Mouse (Mus musculus): ENCODE data around the gene Pdk2. TPM values are rescaled to one million over a fixed set of nuclear protein-coding genes. Genes with fewer than 3 reads are reported as not detected.

The Pdk2 gene
- polyA plus RNA-seq, 2 experiments = 29.6 to 34.9 TPM

DNA sequence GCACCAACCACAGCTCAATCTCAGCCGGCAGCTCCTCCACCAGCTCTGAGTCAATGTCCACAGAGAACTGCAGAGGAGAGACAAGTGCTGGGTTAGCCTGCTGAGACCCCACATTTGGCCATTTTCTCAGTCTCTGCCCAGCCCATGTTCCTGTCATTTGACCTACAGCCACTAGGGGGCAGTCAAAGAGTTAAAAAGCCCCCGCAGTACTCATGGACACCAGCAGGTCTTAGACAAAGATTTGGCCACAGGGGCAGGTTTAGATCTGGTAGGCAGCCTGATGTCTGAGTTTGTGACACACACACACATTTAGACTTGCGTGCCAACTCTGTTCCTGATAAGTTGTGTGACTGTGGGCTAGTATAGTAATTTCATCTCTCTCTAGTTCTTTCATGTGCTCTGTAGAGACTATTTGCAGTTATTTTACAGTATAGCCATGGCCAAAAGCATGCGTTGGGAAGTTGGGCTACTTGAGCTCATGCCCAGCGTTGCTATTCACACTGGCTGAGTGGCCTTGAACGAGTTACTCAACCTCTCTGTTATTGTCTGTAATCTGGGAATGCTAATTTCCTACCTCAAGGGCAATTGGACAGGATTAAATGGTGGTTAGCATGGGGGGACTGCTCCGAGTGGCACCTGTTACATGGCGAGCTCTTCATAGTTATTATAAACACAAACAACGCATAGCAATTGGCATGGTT lies 6.0 kb upstream of the Pdk2 start:
- Histone ChIP-seq H3K36me3 (ENCODE audit: control insufficient read depth, insufficient read depth, low read length) (no peaks in the 10 kb centered on the region), H3K4me1 (ENCODE audit: control insufficient read depth, insufficient read depth, low read length) (no peaks in the 10 kb centered on the region), H3K9ac (ENCODE audit: low read depth, low read length, severe bottlenecking) (no peak overlapping the region), H3K4me2 (replicated peaks; ENCODE audit: low read depth, low read length, severe bottlenecking) (no peak overlapping the region), H3K27ac (replicated peaks; ENCODE audit: low read depth, low read length) (no peak overlapping the region), H3K4me3 (replicated peaks; ENCODE audit: low read length) (no peak overlapping the region), H3K27me3 (ENCODE audit: control insufficient read depth, insufficient read depth, low read length) (no peaks in the 10 kb centered on the region), H3K9me3 (ENCODE audit: control insufficient read depth, low read length) (no peaks in the 10 kb centered on the region)
- 61% methylated on average over 9 of the region's 9 CpGs for WGBS
- DNase-seq (ENCODE audit: low spot score) (peak; percentile 62), ATAC-seq (ENCODE audit: low FRiP score, low read depth) (peak; percentile 64)
- TF ChIP-seq POLR2A (IDR thresholded peaks at IDR 0.05; ENCODE audit: borderline replicate concordance, extremely low read depth, insufficient read depth, insufficient read length) = 0 out of 2 replicates have a peak, but pooled peaks have one; percentile 28

DNA sequence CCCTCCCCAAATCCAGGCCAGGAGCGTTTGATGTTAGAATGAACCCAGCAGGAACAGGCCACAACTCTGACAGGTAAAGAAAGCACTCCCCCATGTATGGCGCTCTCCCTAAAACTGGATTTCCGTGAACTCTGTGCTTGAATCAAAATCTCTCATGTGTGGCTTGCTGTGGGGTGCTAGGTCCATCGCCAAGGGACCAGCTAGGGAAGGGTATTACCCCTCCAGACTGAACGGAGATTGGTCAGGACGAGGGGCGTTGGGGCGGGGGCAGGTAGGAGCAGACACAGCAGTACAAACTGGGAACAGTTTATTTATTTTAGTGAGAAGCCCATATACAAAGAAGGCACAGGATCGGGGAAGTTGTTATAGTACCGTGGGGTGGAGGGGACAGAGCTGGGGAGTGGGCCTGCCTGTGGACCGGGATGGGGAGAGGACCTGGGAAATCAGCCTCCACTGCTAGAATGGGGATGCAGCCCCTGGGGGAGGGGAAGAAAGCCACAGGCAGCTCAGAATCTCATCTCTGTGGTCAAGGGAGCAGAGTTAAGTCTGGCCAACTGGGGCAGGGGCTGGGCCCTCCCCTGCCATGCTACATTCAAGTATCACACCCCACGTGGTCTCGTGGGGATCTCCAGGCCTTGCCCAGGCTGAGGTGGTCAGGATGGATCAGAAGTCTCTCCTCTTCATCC lies 3.2 kb upstream of the Pdk2 start:
- DNase-seq (ENCODE audit: low spot score) (no peak), ATAC-seq (ENCODE audit: low FRiP score, low read depth) (no peak)
- 58% methylated on average over 12 of the region's 13 CpGs for WGBS
- H3K4me1 ChIP-seq (ENCODE audit: control insufficient read depth, insufficient read depth, low read length) = peaks cover 12% of the 10 kb centered on the region
- H3K4me2 ChIP-seq (replicated peaks; ENCODE audit: low read depth, low read length, severe bottlenecking) = no peak overlapping the region
- H3K27ac ChIP-seq (replicated peaks; ENCODE audit: low read depth, low read length) = no peak overlapping the region
- H3K36me3 ChIP-seq (ENCODE audit: control insufficient read depth, insufficient read depth, low read length) = no peaks in the 10 kb centered on the region
- no peak overlapping the region for H3K9ac ChIP-seq (ENCODE audit: low read depth, low read length, severe bottlenecking)
- no peak for TF ChIP-seq POLR2A (IDR thresholded peaks at IDR 0.05; ENCODE audit: borderline replicate concordance, extremely low read depth, insufficient read depth, insufficient read length)
- no peaks in the 10 kb centered on the region for H3K27me3 ChIP-seq (ENCODE audit: control insufficient read depth, insufficient read depth, low read length)
- no peak overlapping the region for H3K4me3 ChIP-seq (replicated peaks; ENCODE audit: low read length)
- no peaks in the 10 kb centered on the region for H3K9me3 ChIP-seq (ENCODE audit: control insufficient read depth, low read length)

DNA sequence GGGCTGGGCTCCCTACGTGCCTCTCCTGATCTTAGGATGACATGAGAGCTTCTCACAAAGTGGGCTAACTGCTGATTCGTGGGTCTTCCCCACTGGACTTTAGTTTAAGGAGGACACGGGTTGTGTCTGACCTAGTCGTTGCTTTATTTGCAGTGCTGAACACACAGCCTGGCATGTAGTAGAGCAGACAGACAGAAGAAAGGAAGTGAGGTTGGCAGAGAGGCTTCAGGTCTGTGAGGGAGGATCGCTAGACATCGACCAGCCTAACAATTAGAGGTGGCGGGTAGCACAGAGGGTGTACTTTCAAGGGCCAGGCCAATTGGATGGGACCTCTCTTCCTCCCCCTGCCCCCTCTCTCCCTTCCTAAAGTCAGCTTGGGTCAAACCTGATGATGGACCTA lies 2.5 kb upstream of the Pdk2 start:
- H3K9ac ChIP-seq (ENCODE audit: low read depth, low read length, severe bottlenecking) = no peak overlapping the region
- no peak overlapping the region for H3K4me3 ChIP-seq (replicated peaks; ENCODE audit: low read length)
- WGBS = 50% methylated on average over 7 of the region's 7 CpGs
- DNase-seq (ENCODE audit: low spot score) (no peak), ATAC-seq (ENCODE audit: low FRiP score, low read depth) (no peak)
- H3K27me3 ChIP-seq (ENCODE audit: control insufficient read depth, insufficient read depth, low read length) = no peaks in the 10 kb centered on the region
- peaks cover 4% of the 10 kb centered on the region; the same call in 1 of the 2 replicates for H3K36me3 ChIP-seq (ENCODE audit: control insufficient read depth, insufficient read depth, low read length)
- no peak overlapping the region for H3K27ac ChIP-seq (replicated peaks; ENCODE audit: low read depth, low read length)
- H3K4me1 ChIP-seq (ENCODE audit: control insufficient read depth, insufficient read depth, low read length) = peaks cover 12% of the 10 kb centered on the region
- no peaks in the 10 kb centered on the region for H3K9me3 ChIP-seq (ENCODE audit: control insufficient read depth, low read length)
- no peak overlapping the region for H3K4me2 ChIP-seq (replicated peaks; ENCODE audit: low read depth, low read length, severe bottlenecking)
- no peak for TF ChIP-seq POLR2A (IDR thresholded peaks at IDR 0.05; ENCODE audit: borderline replicate concordance, extremely low read depth, insufficient read depth, insufficient read length)

DNA sequence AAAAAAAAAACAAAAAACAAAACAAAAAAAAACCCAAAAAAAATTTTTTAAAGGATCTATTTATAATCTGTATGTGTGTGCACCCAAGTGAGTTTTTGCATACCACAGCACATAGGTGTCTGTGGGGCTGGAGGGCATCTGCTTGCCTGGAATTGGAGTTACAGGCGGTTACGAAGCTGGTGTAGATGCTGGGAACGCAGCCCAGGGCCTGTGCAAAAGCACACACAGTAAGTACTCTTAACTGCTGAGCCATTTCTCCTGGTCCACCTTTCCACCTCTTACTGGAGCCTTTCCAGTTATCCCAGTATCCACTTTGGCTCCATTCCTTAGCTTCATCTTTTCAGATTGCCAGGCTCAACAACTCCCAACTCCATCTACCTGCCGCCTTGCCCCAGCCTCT lies 1.9 kb upstream of the Pdk2 start:
- Histone ChIP-seq H3K4me1 (ENCODE audit: control insufficient read depth, insufficient read depth, low read length) (peaks cover 12% of the 10 kb centered on the region), H3K4me3 (replicated peaks; ENCODE audit: low read length) (no peak overlapping the region), H3K9ac (ENCODE audit: low read depth, low read length, severe bottlenecking) (no peak overlapping the region), H3K4me2 (replicated peaks; ENCODE audit: low read depth, low read length, severe bottlenecking) (no peak overlapping the region), H3K27ac (replicated peaks; ENCODE audit: low read depth, low read length) (no peak overlapping the region), H3K27me3 (ENCODE audit: control insufficient read depth, insufficient read depth, low read length) (no peaks in the 10 kb centered on the region), H3K36me3 (ENCODE audit: control insufficient read depth, insufficient read depth, low read length) (peaks cover 10% of the 10 kb centered on the region; the same call in 1 of the 2 replicates), H3K9me3 (ENCODE audit: control insufficient read depth, low read length) (no peaks in the 10 kb centered on the region)
- ATAC-seq (ENCODE audit: low FRiP score, low read depth) (no peak), DNase-seq (ENCODE audit: low spot score) (no peak)
- TF ChIP-seq POLR2A (IDR thresholded peaks at IDR 0.05; ENCODE audit: borderline replicate concordance, extremely low read depth, insufficient read depth, insufficient read length) = no peak
- 86% methylated on average over 4 of the region's 4 CpGs for WGBS

DNA sequence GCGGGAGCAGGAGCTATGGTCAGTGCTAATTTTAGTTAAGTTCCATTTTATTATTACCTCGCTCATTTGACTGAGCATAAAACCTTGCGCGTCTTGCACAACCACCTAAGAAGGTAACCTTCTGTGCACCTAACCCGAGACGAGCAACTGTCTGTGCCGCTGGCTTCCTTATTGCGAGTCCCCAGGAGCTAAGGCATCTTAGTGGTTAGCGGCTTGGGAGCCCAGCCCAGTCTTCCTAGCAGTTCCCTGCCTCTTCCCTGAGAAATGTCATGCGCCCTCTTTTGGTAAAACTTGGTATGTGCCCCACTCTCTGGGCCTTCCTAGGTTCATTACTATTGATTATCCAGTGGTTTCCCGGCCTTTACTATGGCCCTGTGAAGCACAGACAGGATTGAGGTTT lies 942 bp upstream of the Pdk2 start:
- DNase-seq (ENCODE audit: low spot score) (peak; percentile 92), ATAC-seq (ENCODE audit: low FRiP score, low read depth) (no peak)
- WGBS = under 1% methylated on average over 11 of the region's 11 CpGs
- no peaks in the 10 kb centered on the region for H3K27me3 ChIP-seq (ENCODE audit: control insufficient read depth, insufficient read depth, low read length)
- H3K27ac ChIP-seq (replicated peaks; ENCODE audit: low read depth, low read length) = 0 out of 2 replicates have a peak overlapping the region, but pooled peaks have one; percentile 50
- peak overlapping the region; percentile 91 for H3K4me2 ChIP-seq (replicated peaks; ENCODE audit: low read depth, low read length, severe bottlenecking)
- H3K4me3 ChIP-seq (replicated peaks; ENCODE audit: low read length) = peak overlapping the region; percentile 79
- TF ChIP-seq POLR2A (IDR thresholded peaks at IDR 0.05; ENCODE audit: borderline replicate concordance, extremely low read depth, insufficient read depth, insufficient read length) = no peak
- peaks cover 15% of the 10 kb centered on the region; the same call in 1 of the 2 replicates for H3K36me3 ChIP-seq (ENCODE audit: control insufficient read depth, insufficient read depth, low read length)
- no peaks in the 10 kb centered on the region for H3K9me3 ChIP-seq (ENCODE audit: control insufficient read depth, low read length)
- peaks cover 12% of the 10 kb centered on the region for H3K4me1 ChIP-seq (ENCODE audit: control insufficient read depth, insufficient read depth, low read length)
- H3K9ac ChIP-seq (ENCODE audit: low read depth, low read length, severe bottlenecking) = peak overlapping the region; percentile 14; the same call in 1 of the 2 replicates

Measured in limb, embryonic 14.5 days (tissue).